Mouse (Mus musculus) cerebellum, postnatal 36 days (tissue): ENCODE data around the gene Elovl5.

Experiments used
- DNase-seq, 2 experiments: peaks; one replicate each; pipeline ENCODE4 v3.0.0; 2021 to 2022; ENCODE audit warnings: mixed read lengths in 2 of 2

Gene Elovl5

GRCm38 (mm10) chr9:78003278-78003677 is 86.1 kb downstream of the Elovl5 start:
- no peak for DNase-seq

DNA sequence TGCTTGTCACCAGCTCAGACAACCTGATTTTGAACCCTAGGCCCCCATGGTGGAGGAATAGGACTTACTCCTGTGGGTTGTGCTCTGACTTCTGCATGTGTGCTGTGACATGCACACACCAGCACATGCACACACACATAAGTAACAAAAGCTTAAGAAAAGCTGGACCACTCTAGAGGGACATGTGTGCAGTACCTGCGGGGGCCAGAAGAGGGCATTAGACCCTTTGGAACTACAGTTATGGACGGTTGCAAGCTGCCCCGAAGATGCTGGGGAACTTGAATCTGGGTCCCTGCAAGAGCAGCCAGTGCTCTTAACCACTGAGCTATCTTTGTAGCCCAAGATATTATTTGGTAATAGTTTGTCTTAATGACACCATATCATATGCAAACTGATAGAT is 88.3 kb downstream of the Elovl5 start:
- DNase-seq, result peak in 1 of 2 experiments; percentile 16

- peak; percentile 81 to 82 for DNase-seq
Observed at GRCm38 (mm10) chr9:78006209-78007001, 89.2 kb downstream of the Elovl5 start.

- DNase-seq, result no peak
Observed at GRCm38 (mm10) chr9:78009382-78009781, 92.2 kb downstream of the Elovl5 start.

GRCm38 (mm10) chr9:78010187-78010586 is 93.0 kb downstream of the Elovl5 start:
- DNase-seq, result no peak

DNA sequence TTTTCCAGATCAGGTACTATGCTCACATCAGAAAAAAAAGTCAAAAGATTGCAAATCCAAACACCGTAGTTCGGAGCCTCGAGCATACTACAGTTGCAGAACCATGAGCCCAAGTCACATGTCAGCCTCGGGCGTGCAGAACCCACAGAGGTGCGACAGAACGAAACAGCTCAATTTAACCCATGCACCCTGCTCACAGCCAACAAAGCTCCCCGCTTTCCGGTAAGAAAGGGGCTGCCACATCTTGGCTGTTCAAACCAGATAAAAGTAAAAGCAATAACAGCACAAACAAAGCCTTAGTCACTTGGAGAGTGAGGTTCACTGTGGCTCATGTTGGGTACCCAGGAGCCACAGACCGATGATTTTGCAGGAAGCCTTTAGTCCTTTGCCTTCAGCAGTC is 93.5 kb downstream of the Elovl5 start:
- no peak for DNase-seq

DNA sequence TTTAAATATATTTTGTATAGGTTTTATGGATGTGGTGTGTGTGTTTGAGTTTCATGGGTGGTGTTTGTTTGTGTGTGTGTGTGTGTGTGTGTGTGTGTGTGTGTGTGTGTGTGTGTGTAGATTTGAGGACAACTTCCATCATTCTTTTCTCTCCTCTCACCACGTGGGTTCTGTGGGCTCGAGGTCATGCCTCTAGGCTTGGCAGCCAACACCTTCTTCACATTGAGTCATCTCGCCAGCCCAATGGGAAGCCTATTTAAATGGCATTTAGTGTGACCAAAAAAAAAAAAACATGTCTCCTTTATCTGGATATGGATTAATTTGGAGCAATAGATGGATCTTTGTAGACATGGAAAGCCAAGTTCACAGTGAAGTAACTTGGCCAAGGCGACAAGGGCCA is 94.9 kb downstream of the Elovl5 start:
- DNase-seq, result no peak

- no peak for DNase-seq
Observed at GRCm38 (mm10) chr9:78012681-78013080, 95.5 kb downstream of the Elovl5 start.

GRCm38 (mm10) chr9:78013813-78014212 is 96.6 kb downstream of the Elovl5 start:
- DNase-seq, result no peak

- no peak for DNase-seq
Observed at GRCm38 (mm10) chr9:78015816-78016215, 98.7 kb downstream of the Elovl5 start.

DNA sequence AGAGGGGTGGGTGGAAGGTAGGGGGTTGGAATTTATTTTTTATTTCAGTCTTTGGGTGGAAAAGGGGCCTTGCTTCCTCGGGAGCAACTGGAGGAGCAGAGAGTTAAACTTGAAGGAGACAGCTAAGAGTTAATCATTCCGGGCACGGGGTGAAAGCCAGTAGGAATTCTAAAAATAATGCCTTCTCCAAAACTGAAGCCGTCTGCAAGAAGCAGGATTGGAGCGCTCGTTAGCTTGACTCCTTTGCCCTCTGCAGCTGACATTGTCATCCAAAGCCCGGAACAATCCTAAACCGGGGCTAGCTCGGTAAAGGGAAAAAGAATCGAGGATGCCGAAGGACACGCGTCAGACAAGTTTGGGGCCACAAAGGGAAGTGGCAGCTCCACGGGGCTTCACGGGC is 99.1 kb downstream of the Elovl5 start:
- DNase-seq, result no peak

GRCm38 (mm10) chr9:78021256-78021655 is 104.1 kb downstream of the Elovl5 start:
- no peak for DNase-seq

DNA sequence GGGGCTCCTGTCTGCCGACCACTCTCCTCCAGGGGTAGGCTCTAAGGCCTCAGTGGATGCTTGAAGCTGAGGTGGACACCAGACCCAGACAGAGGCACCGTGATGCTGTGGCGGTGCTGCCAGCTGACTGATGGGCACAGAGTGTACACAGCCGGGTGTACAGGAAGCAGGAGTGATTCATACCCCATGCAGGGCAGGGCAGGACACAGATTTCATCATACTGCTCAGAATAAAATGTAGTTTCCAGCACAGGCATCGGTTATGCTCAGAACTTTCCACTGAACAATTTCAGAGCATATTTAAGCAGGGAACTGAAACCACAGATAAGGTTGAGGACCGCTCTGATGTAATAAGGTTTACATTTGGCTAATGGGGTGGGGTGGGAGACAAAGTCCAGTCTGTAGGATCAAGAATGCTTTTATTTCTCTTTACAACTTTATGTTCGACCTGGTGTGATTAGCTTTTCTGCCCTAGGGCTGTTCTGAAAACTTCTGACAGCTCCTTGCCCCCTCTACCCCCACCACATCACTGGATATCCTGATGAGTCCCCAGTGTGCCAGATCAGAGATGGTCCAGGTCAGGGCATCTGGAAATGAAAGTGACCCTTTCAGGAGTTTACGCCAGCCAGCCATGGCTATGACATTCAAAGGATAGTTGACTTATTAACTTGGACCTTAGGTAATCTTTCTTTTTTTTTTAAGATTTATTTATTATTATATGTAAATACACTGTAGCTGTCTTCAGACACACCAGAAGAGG is 105.2 kb downstream of the Elovl5 start:
- DNase-seq, result peak; percentile 12 to 26

- DNase-seq, result peak; percentile 51 to 63
Observed at GRCm38 (mm10) chr9:78024823-78025222, 107.7 kb downstream of the Elovl5 start.

DNA sequence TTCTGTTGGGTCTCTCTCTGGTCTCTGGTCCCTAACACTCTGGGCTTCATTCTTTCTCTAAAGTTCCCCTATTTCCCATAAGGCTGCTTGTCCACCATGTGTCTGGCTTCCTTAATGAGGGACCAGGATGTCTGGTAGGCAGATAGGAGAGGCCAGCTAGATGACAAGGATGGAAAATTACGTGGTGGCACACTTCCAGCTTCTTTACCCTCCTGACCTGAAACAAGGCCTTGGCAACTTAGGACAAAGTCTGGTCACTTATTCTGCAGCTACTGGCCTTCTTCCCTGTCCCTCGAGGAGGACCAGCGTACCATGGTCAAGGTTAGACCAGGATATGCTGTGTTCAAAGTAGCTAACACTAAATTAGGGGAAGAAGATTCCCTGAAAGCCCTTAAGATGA is 109.9 kb downstream of the Elovl5 start:
- DNase-seq, result no peak

DNA sequence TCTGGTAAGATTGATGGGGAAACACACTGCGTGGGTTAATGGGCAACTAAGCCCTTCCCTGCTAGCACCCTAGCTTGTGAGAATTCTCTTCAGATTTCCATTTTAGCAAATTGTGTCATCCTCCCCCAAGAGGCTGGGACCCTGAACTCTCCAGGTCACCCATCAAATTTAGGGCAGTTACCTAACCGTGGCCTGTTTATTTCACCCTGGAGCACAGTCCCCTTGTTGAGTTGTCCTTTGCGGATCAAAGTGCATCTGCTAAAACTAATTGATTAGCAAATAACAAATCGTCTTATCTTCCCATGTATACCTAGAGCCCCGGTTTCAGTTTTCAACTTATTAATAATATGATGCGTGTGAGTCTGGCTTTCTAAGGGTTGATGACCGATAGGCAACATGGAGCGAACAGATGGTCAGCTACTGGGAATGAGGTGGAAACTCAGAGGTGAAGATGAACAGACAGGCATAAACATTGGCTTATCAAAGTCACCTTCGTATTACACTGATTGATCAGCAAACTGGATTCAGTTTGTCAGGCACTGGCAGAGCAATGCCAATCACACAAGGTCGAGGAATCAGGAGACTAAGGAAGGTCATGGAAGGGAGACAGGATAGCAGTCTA is 113.8 kb downstream of the Elovl5 start:
- DNase-seq, result no peak

DNA sequence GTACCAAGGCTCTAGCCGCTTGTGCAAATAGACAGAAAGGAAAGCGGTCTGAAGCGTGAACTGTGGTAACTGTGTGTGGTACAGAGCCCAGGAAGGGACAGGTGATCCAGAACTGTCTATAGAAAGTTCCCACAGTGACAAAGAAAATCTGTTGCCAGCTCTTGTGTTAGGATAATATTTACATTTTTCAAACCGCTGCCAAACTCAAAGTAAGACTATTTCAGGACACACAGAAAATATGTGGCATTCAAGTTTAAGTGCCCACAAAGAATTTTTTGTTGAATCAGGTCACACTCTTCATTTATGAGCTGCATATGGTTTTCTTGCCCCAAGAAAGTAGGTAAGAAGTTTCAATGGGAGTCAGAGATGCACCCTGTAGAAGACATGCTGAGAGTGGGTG is 115.8 kb downstream of the Elovl5 start:
- no peak for DNase-seq
